9 mouse cellular contexts compared by ENCODE assay signal in genomic region chr4:94557145-94557544, GRCm38 (mm10). TPM values are rescaled to one million over a fixed set of nuclear protein-coding genes. Genes with fewer than 3 reads are reported as not detected.
A peak's percentile ranks its signal among the peaks of the same experiment; 100 is the strongest.
DNase-seq lines count a peak whose midpoint lies in the region; ATAC-seq and TF ChIP-seq lines count a peak whose summit lies in the region.
"Had no signal": no experiment of that assay in that cellular context is flagged by ENCODE, and none has a peak within 500 bp of the region (broad histone marks: within the 10 kb centered on the region; RNA-seq: fewer than 3 reads in every experiment).

No protein-coding gene starts in this region.

- no peak overlapping the region for H3K27ac ChIP-seq in lung, embryonic 15.5 days
- H3K27ac ChIP-seq in embryonic facial prominence, embryonic 14.5 days (replicated peaks; ENCODE audit: low read depth, low read length): peak overlapping the region; percentile 83; the same call in 1 of the 2 replicates
- H3K27ac ChIP-seq in hindbrain, embryonic 16.5 days (ENCODE audit: low read depth, low read length): no peak overlapping the region
- no peak overlapping the region for H3K27ac ChIP-seq in midbrain, postnatal 0 days (ENCODE audit: low read depth, low read length)

- H3K27me3 ChIP-seq in lung, embryonic 15.5 days: no peaks in the 10 kb centered on the region
- H3K27me3 ChIP-seq in embryonic facial prominence, embryonic 14.5 days (replicated peaks; ENCODE audit: control insufficient read depth, insufficient read depth, low read length): no peaks in the 10 kb centered on the region
- H3K27me3 ChIP-seq in hindbrain, embryonic 16.5 days (replicated peaks; ENCODE audit: control insufficient read depth, insufficient read depth, low read length): no peaks in the 10 kb centered on the region
- no peaks in the 10 kb centered on the region for H3K27me3 ChIP-seq in midbrain, postnatal 0 days (ENCODE audit: insufficient read depth, low read length)

- H3K4me3 ChIP-seq in lung, embryonic 15.5 days: no peak overlapping the region
- H3K4me3 ChIP-seq in embryonic facial prominence, embryonic 14.5 days (ENCODE audit: low read depth, low read length): peak overlapping the region; percentile 83
- H3K4me3 ChIP-seq in hindbrain, embryonic 16.5 days (ENCODE audit: low read length): no peak overlapping the region; the same call in 1 of the 2 replicates
- H3K4me3 ChIP-seq in midbrain, postnatal 0 days (ENCODE audit: low read depth, low read length): peak overlapping the region; percentile 68; the same call in 1 of the 2 replicates

- peak overlapping the region; percentile 65 for H3K4me2 ChIP-seq in lung, embryonic 15.5 days
- H3K4me2 ChIP-seq in embryonic facial prominence, embryonic 14.5 days (ENCODE audit: low read depth, low read length): peak overlapping the region; percentile 68
- H3K4me2 ChIP-seq in hindbrain, embryonic 16.5 days (ENCODE audit: low read length): peak overlapping the region; percentile 35
- H3K4me2 ChIP-seq in midbrain, postnatal 0 days (ENCODE audit: low read depth, low read length, poor library complexity, severe bottlenecking): no peak overlapping the region

- ATAC-seq in lung, embryonic 15.5 days (ENCODE audit: borderline replicate concordance, extremely low read depth, low FRiP score, low TSS enrichment): no peak
- ATAC-seq in embryonic facial prominence, embryonic 14.5 days (ENCODE audit: low read depth): no peak
- ATAC-seq in hindbrain, embryonic 16.5 days: no peak
- no peak for ATAC-seq in midbrain, postnatal 0 days (ENCODE audit: low FRiP score)
- no peak for ATAC-seq in erythroid progenitor cell, adult 5-6 weeks (replicated peaks; ENCODE audit: low FRiP score, poor library complexity, severe bottlenecking)
- ATAC-seq in granulocyte monocyte progenitor cell, adult 5-6 weeks (replicated peaks; ENCODE audit: poor library complexity, severe bottlenecking): no peak; the same call in 1 of the 2 replicates

- 70% methylated on average over 7 of the region's 7 CpGs for WGBS in lung, embryonic 15.5 days
- 77% methylated on average over 7 of the region's 7 CpGs for WGBS in embryonic facial prominence, embryonic 14.5 days
- 73% methylated on average over 7 of the region's 7 CpGs for WGBS in hindbrain, embryonic 16.5 days
- WGBS in midbrain, postnatal 0 days: 71% methylated on average over 7 of the region's 7 CpGs

- DNase-seq in lung, postnatal 36 days: no peak
- DNase-seq in embryonic facial prominence, embryonic 14.5 days (ENCODE audit: low spot score): no peak
- DNase-seq in midbrain, postnatal 0 days (ENCODE audit: low spot score): no peak
- no peak for DNase-seq in c-Kit-positive CD71-positive TER-119-positive erythroid progenitor cells, embryonic 14.5 days (ENCODE audit: low spot score)

- H3K36me3 ChIP-seq in lung, embryonic 15.5 days: no peaks in the 10 kb centered on the region
- H3K36me3 ChIP-seq in embryonic facial prominence, embryonic 14.5 days (ENCODE audit: control insufficient read depth, insufficient read depth, low read length): no peaks in the 10 kb centered on the region
- no peaks in the 10 kb centered on the region for H3K36me3 ChIP-seq in hindbrain, embryonic 16.5 days (ENCODE audit: control insufficient read depth, insufficient read depth, low read length)
- H3K36me3 ChIP-seq in midbrain, postnatal 0 days (ENCODE audit: insufficient read depth, low read length): no peaks in the 10 kb centered on the region

- no peak for TF ChIP-seq CTCF in midbrain, postnatal 0 days (IDR thresholded peaks at IDR 0.05)

- H3K9ac ChIP-seq in lung, embryonic 15.5 days: no peak overlapping the region
- no peak overlapping the region for H3K9ac ChIP-seq in embryonic facial prominence, embryonic 14.5 days (ENCODE audit: low read depth, low read length)
- H3K9ac ChIP-seq in hindbrain, embryonic 16.5 days (ENCODE audit: low read depth, low read length): no peak overlapping the region
- H3K9ac ChIP-seq in midbrain, postnatal 0 days (replicated peaks; ENCODE audit: low read length, poor library complexity, severe bottlenecking): no peak overlapping the region

- H3K9me3 ChIP-seq in lung, embryonic 15.5 days: no peaks in the 10 kb centered on the region
- H3K9me3 ChIP-seq in embryonic facial prominence, embryonic 14.5 days (ENCODE audit: control insufficient read depth, low read length): no peaks in the 10 kb centered on the region
- H3K9me3 ChIP-seq in hindbrain, embryonic 16.5 days (ENCODE audit: control insufficient read depth, low read length): no peaks in the 10 kb centered on the region
- no peaks in the 10 kb centered on the region for H3K9me3 ChIP-seq in midbrain, postnatal 0 days (ENCODE audit: low read length)

- H3K4me1 ChIP-seq in lung, embryonic 15.5 days: peaks cover 11% of the 10 kb centered on the region
- H3K4me1 ChIP-seq in embryonic facial prominence, embryonic 14.5 days (ENCODE audit: control insufficient read depth, insufficient read depth, low read length): peaks cover 6% of the 10 kb centered on the region; the same call in 1 of the 2 replicates
- H3K4me1 ChIP-seq in hindbrain, embryonic 16.5 days (ENCODE audit: control insufficient read depth, insufficient read depth, low read depth, low read length): peaks cover 9% of the 10 kb centered on the region
- no peaks in the 10 kb centered on the region for H3K4me1 ChIP-seq in midbrain, postnatal 0 days (ENCODE audit: insufficient read depth, low read length)

RNA-seq across cellular contexts. Expression of gene Caap1, which starts 0.5 kb away (rescaled TPM):
- 19.3 and 21.1 TPM in 2 replicates for polyA plus RNA-seq in lung, embryonic 15.5 days (2015; fragmentation: Nextera tagmentation; extraction: Ambion mirVana)
- 17.1 and 18.4 TPM in 2 replicates for polyA plus RNA-seq in embryonic facial prominence, embryonic 14.5 days (2014; fragmentation: Nextera tagmentation; extraction: Ambion mirVana)
- 13.7 and 13.9 TPM in 2 replicates for polyA plus RNA-seq in hindbrain, embryonic 16.5 days (2015; fragmentation: Nextera tagmentation; extraction: Ambion mirVana)
- 9.2 and 13.6 TPM in 2 replicates for total RNA-seq in midbrain, postnatal 0 days (2014; rRNA removed)
- 8.8 and 9.2 TPM in 2 replicates for polyA plus RNA-seq in midbrain, postnatal 0 days (2015; fragmentation: Nextera tagmentation; extraction: Ambion mirVana)
- total RNA-seq in erythroid progenitor cell, adult 5-6 weeks (2015; ENCODE audit: low replicate concordance): 7.2 and 15.5 TPM in 2 replicates
- 16.0 and 39.1 TPM in 2 replicates for total RNA-seq in erythroid progenitor cell, adult 5-6 weeks (2017; ENCODE audit: low replicate concordance)
- 14.9 and 15.5 TPM in 2 replicates for total RNA-seq in granulocyte monocyte progenitor cell, adult 5-6 weeks (2014; fragmentation: Nextera tagmentation)
- 21.1 and 22.4 TPM in 2 replicates for total RNA-seq in granulocyte monocyte progenitor cell, adult 5-6 weeks (2017)

RNA-seq across cellular contexts. Expression of gene Gm10306, which starts 0.8 kb away (rescaled TPM):
- polyA plus RNA-seq in lung, embryonic 15.5 days (2015; fragmentation: Nextera tagmentation; extraction: Ambion mirVana): not detected in 2 replicates
- not detected in 2 replicates for polyA plus RNA-seq in embryonic facial prominence, embryonic 14.5 days (2014; fragmentation: Nextera tagmentation; extraction: Ambion mirVana)
- not detected in 2 replicates for polyA plus RNA-seq in hindbrain, embryonic 16.5 days (2015; fragmentation: Nextera tagmentation; extraction: Ambion mirVana)
- not detected in 2 replicates for total RNA-seq in midbrain, postnatal 0 days (2014; rRNA removed)
- polyA plus RNA-seq in midbrain, postnatal 0 days (2015; fragmentation: Nextera tagmentation; extraction: Ambion mirVana): 0.35 TPM in 1 of 2 replicates, not detected in the other
- not detected in 2 replicates for total RNA-seq in erythroid progenitor cell, adult 5-6 weeks (2015; ENCODE audit: low replicate concordance)
- not detected in 2 replicates for total RNA-seq in erythroid progenitor cell, adult 5-6 weeks (2017; ENCODE audit: low replicate concordance)
- total RNA-seq in granulocyte monocyte progenitor cell, adult 5-6 weeks (2014; fragmentation: Nextera tagmentation): not detected in 2 replicates
- 2.5 TPM in 1 of 2 replicates, not detected in the other for total RNA-seq in granulocyte monocyte progenitor cell, adult 5-6 weeks (2017)
- polyA plus RNA-seq: activated CD4-positive, CD25-positive, alpha-beta regulatory T cell, adult 4 months had no signal

RNA-seq across cellular contexts. Expression of gene Plaa, which starts 45.9 kb away (rescaled TPM):
- polyA plus RNA-seq in lung, embryonic 15.5 days (2015; fragmentation: Nextera tagmentation; extraction: Ambion mirVana): 62.6 and 65.0 TPM in 2 replicates
- 58.2 and 62.6 TPM in 2 replicates for polyA plus RNA-seq in embryonic facial prominence, embryonic 14.5 days (2014; fragmentation: Nextera tagmentation; extraction: Ambion mirVana)
- polyA plus RNA-seq in hindbrain, embryonic 16.5 days (2015; fragmentation: Nextera tagmentation; extraction: Ambion mirVana): 66.8 and 68.4 TPM in 2 replicates
- 87.6 and 95.7 TPM in 2 replicates for total RNA-seq in midbrain, postnatal 0 days (2014; rRNA removed)
- polyA plus RNA-seq in midbrain, postnatal 0 days (2015; fragmentation: Nextera tagmentation; extraction: Ambion mirVana): 63.9 and 70.4 TPM in 2 replicates
- total RNA-seq in erythroid progenitor cell, adult 5-6 weeks (2015; ENCODE audit: low replicate concordance): 14.3 and 18.7 TPM in 2 replicates
- 13.2 and 16.9 TPM in 2 replicates for total RNA-seq in erythroid progenitor cell, adult 5-6 weeks (2017; ENCODE audit: low replicate concordance)
- total RNA-seq in granulocyte monocyte progenitor cell, adult 5-6 weeks (2014; fragmentation: Nextera tagmentation): 47.7 and 56.4 TPM in 2 replicates
- total RNA-seq in granulocyte monocyte progenitor cell, adult 5-6 weeks (2017): 99.2 and 119 TPM in 2 replicates

RNA-seq across cellular contexts. Expression of gene Ift74, which starts 57.1 kb away (rescaled TPM):
- 27.5 and 28.9 TPM in 2 replicates for polyA plus RNA-seq in lung, embryonic 15.5 days (2015; fragmentation: Nextera tagmentation; extraction: Ambion mirVana)
- 33.5 and 36.2 TPM in 2 replicates for polyA plus RNA-seq in embryonic facial prominence, embryonic 14.5 days (2014; fragmentation: Nextera tagmentation; extraction: Ambion mirVana)
- polyA plus RNA-seq in hindbrain, embryonic 16.5 days (2015; fragmentation: Nextera tagmentation; extraction: Ambion mirVana): 20.4 and 21.9 TPM in 2 replicates
- 9.2 and 12.5 TPM in 2 replicates for total RNA-seq in midbrain, postnatal 0 days (2014; rRNA removed)
- 24.7 and 27.3 TPM in 2 replicates for polyA plus RNA-seq in midbrain, postnatal 0 days (2015; fragmentation: Nextera tagmentation; extraction: Ambion mirVana)
- 3.8 and 5.4 TPM in 2 replicates for total RNA-seq in erythroid progenitor cell, adult 5-6 weeks (2015; ENCODE audit: low replicate concordance)
- 2.3 TPM in 1 of 2 replicates, not detected in the other for total RNA-seq in erythroid progenitor cell, adult 5-6 weeks (2017; ENCODE audit: low replicate concordance)
- total RNA-seq in granulocyte monocyte progenitor cell, adult 5-6 weeks (2014; fragmentation: Nextera tagmentation): 6.1 and 8.4 TPM in 2 replicates
- total RNA-seq in granulocyte monocyte progenitor cell, adult 5-6 weeks (2017): 6.9 and 17.9 TPM in 2 replicates

Comparison
In these comparisons a context has a peak if more than half of its experiments do, and no peak if none do; other contexts are left out.
1. H3K4me3 ChIP-seq: peak in embryonic facial prominence, embryonic 14.5 days (single experiment) and midbrain, postnatal 0 days (single experiment); none in lung, embryonic 15.5 days (single experiment) and hindbrain, embryonic 16.5 days (single experiment).